Mouse (Mus musculus) G1E (cell line): ENCODE data around the gene Il17d.

ENCODE experiments used
- CTCF ChIP-seq: IDR thresholded peaks from 2 replicates; pipeline ENCODE4 v1.5.1; 2012; ENCODE audit warnings: low read depth, low read length, inconsistent platforms, mixed read lengths
- GATA1 ChIP-seq: IDR thresholded peaks from 2 replicates; pipeline ENCODE4 v1.6.1; 2012; ENCODE audit warnings: borderline replicate concordance, low read length, inconsistent platforms, mixed read lengths
- POLR2AphosphoS5 ChIP-seq: IDR thresholded peaks from 2 replicates; pipeline ENCODE4 v1.6.1; 2012; ENCODE audit warnings: low read depth, low read length, inconsistent platforms; ENCODE audit not compliant: insufficient replicate concordance
- TAL1 ChIP-seq: conservative IDR thresholded peaks from 2 replicates; pipeline ENCODE4 v1.6.1; 2012; ENCODE audit warnings: low read depth, low read length, inconsistent platforms, mixed read lengths

DNA sequence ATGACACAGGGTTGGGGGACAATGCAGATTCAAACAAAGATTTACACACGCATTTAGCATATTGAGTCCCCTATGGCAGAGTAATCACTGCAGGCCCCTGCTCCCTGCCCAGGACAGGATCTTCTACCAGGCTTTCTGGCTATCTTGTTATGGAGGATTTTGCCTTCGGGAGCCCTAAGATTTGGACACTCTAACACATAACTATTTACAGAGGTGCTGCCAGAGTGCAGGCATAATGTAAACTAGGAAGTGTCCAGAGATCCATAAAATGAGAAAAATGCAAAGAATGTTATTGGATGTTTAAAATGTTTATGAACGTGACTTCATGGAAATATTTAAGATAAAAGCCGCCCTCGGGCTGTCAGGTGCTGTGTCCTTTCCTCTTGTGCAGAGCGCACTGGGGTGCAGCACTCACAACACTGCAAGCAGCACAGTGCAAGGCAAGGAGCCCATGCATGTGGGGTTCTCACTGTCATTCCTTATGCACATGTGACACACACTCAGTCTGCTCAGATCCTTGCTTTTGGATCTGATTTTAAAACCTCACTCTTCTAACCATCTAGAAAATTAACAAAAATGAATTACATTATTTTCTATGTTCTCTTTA is 9.3 kb upstream of the Il17d start:
- TF ChIP-seq CTCF = no peak
- no peak for TF ChIP-seq TAL1
- TF ChIP-seq GATA1 = no peak
- no peak for TF ChIP-seq POLR2AphosphoS5
